Mouse (Mus musculus) adrenal gland, adult 10 weeks (tissue): ENCODE data around the gene Tdo2. TPM values are rescaled to one million over a fixed set of nuclear protein-coding genes. Genes with fewer than 3 reads are reported as not detected.

Source experiments
- polyA plus RNA-seq: library from polyadenylated mRNA; stranded (reverse); fragments of 350-450 nt; fragmentation: Illumina TruSeq; extraction: RNeasy Lipid Tissue Mini Kit (QIAGEN cat#74804); gene quantifications from one replicate; pipeline ENCODE4 v1.2.3, GENCODE M21; 2014; ENCODE audit warnings: low read depth, low replicate concordance

Tdo2 gene
- 1.9 TPM for polyA plus RNA-seq

GRCm38 (mm10) chr3:81976102-81976501 lies at the start of gene Tdo2:
Gene Tdo2, minus strand, starts transcription at chr3:81976202.

GRCm38 (mm10) chr3:81981990-81982389 lies 6.0 kb upstream of the Tdo2 start, which contains the start of gene Asic5:
Gene Asic5, plus strand, starts transcription at chr3:81982290.

GRCm38 (mm10) chr3:81932141-81933101 lies 43.6 kb downstream of the Tdo2 start, which contains the start of gene Ctso:
Gene Ctso, plus strand, starts transcription at chr3:81932601.

Other genes with a start within 250 kb of the Tdo2 start
- 290 TPM for gene Ctso, start 43.6 kb downstream of the Tdo2 start, polyA plus RNA-seq
- not detected for gene Asic5, start 6.1 kb upstream of the Tdo2 start, polyA plus RNA-seq
- 24.5 TPM for gene Gucy1b1, start 98.5 kb upstream of the Tdo2 start, polyA plus RNA-seq
- gene Gucy1a1, start 169.6 kb upstream of the Tdo2 start, polyA plus RNA-seq = 69.6 TPM